Mouse (Mus musculus): ENCODE data around the gene Gm12830. TPM values are rescaled to one million over a fixed set of nuclear protein-coding genes. Genes with fewer than 3 reads are reported as not detected.
A peak's percentile ranks its signal among the peaks of the same experiment; 100 is the strongest.

Gm12830 gene
- polyA plus RNA-seq, 1 experiment from 2014 or later = not detected

GRCm38 (mm10) chr4:114846723-114847122 is 25.2 kb downstream of the Gm12830 start:
- H3K9me3 ChIP-seq (replicated peaks; ENCODE audit: control insufficient read depth, low read length) = no peaks in the 10 kb centered on the region
- ATAC-seq (replicated peaks; ENCODE audit: insufficient number of reproducible peaks, low FRiP score, low TSS enrichment, low read depth) = 0 out of 2 replicates have a peak, but pooled peaks have one; percentile 40
- no peak overlapping the region for H3K27ac ChIP-seq (replicated peaks; ENCODE audit: low read depth, low read length)
- no peaks in the 10 kb centered on the region for H3K36me3 ChIP-seq (replicated peaks; ENCODE audit: control insufficient read depth, insufficient read depth, low read depth, low read length)
- H3K4me3 ChIP-seq (ENCODE audit: low read depth, low read length) = no peak overlapping the region
- 48% methylated on average over 6 of the region's 6 CpGs for WGBS
- H3K9ac ChIP-seq (replicated peaks; ENCODE audit: low read length) = no peak overlapping the region
- peaks cover 11% of the 10 kb centered on the region for H3K4me1 ChIP-seq (ENCODE audit: control insufficient read depth, insufficient read depth, low read length)
- DNase-seq (ENCODE audit: low spot score) = no peak
- H3K27me3 ChIP-seq (ENCODE audit: control insufficient read depth, insufficient read depth, low read length) = peaks cover 9% of the 10 kb centered on the region
- H3K4me2 ChIP-seq (ENCODE audit: low read depth, low read length) = no peak overlapping the region

DNA sequence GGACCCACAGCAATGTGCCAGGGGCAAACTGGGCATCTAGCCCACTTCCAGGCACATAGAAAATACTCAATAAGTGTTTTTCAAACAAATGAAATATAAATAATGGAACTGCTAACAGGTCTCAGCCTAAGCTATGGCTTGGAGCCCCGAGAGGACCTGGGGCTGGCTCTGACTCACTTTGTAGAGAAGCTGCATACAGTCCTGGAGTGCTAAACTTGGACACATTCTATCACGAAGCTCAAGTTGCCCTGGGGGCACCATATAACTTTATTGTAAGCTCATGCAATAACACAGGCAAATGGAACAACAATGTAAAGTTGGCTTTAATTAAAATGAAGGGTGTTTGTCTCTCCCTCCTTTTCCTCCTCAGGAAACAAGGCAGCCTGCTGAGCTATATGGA is 32.4 kb downstream of the Gm12830 start:
- H3K36me3 ChIP-seq (replicated peaks; ENCODE audit: control insufficient read depth, insufficient read depth, low read depth, low read length) = no peaks in the 10 kb centered on the region
- H3K9ac ChIP-seq (replicated peaks; ENCODE audit: low read length) = no peak overlapping the region
- DNase-seq (ENCODE audit: low spot score) (no peak), ATAC-seq (replicated peaks; ENCODE audit: insufficient number of reproducible peaks, low FRiP score, low TSS enrichment, low read depth) (no peak)
- H3K27me3 ChIP-seq (ENCODE audit: control insufficient read depth, insufficient read depth, low read length) = no peaks in the 10 kb centered on the region
- no peaks in the 10 kb centered on the region for H3K4me1 ChIP-seq (ENCODE audit: control insufficient read depth, insufficient read depth, low read length)
- no peaks in the 10 kb centered on the region for H3K9me3 ChIP-seq (replicated peaks; ENCODE audit: control insufficient read depth, low read length)
- no peak overlapping the region for H3K27ac ChIP-seq (replicated peaks; ENCODE audit: low read depth, low read length)
- H3K4me2 ChIP-seq (ENCODE audit: low read depth, low read length) = no peak overlapping the region
- H3K4me3 ChIP-seq (ENCODE audit: low read depth, low read length) = no peak overlapping the region
- 83% methylated on average over 2 of the region's 2 CpGs for WGBS

GRCm38 (mm10) chr4:114858426-114858825 is 36.9 kb downstream of the Gm12830 start:
- Histone ChIP-seq H3K9ac (replicated peaks; ENCODE audit: low read length) (no peak overlapping the region), H3K4me1 (ENCODE audit: control insufficient read depth, insufficient read depth, low read length) (no peaks in the 10 kb centered on the region), H3K36me3 (replicated peaks; ENCODE audit: control insufficient read depth, insufficient read depth, low read depth, low read length) (no peaks in the 10 kb centered on the region), H3K4me3 (ENCODE audit: low read depth, low read length) (no peak overlapping the region), H3K27ac (replicated peaks; ENCODE audit: low read depth, low read length) (no peak overlapping the region), H3K9me3 (replicated peaks; ENCODE audit: control insufficient read depth, low read length) (no peaks in the 10 kb centered on the region), H3K4me2 (ENCODE audit: low read depth, low read length) (no peak overlapping the region), H3K27me3 (ENCODE audit: control insufficient read depth, insufficient read depth, low read length) (no peaks in the 10 kb centered on the region)
- no peak for DNase-seq (ENCODE audit: low spot score)
- ATAC-seq (replicated peaks; ENCODE audit: insufficient number of reproducible peaks, low FRiP score, low TSS enrichment, low read depth) = no peak
- 37% methylated on average over 5 of the region's 5 CpGs for WGBS

GRCm38 (mm10) chr4:114863166-114863565 is 41.6 kb downstream of the Gm12830 start:
- H3K36me3 ChIP-seq (replicated peaks; ENCODE audit: control insufficient read depth, insufficient read depth, low read depth, low read length) = no peaks in the 10 kb centered on the region
- 74% methylated on average over 5 of the region's 5 CpGs for WGBS
- no peak for ATAC-seq (replicated peaks; ENCODE audit: insufficient number of reproducible peaks, low FRiP score, low TSS enrichment, low read depth)
- no peaks in the 10 kb centered on the region for H3K27me3 ChIP-seq (ENCODE audit: control insufficient read depth, insufficient read depth, low read length)
- H3K4me1 ChIP-seq (ENCODE audit: control insufficient read depth, insufficient read depth, low read length) = no peaks in the 10 kb centered on the region
- no peak overlapping the region for H3K9ac ChIP-seq (replicated peaks; ENCODE audit: low read length)
- no peak overlapping the region for H3K27ac ChIP-seq (replicated peaks; ENCODE audit: low read depth, low read length)
- H3K4me2 ChIP-seq (ENCODE audit: low read depth, low read length) = no peak overlapping the region
- no peaks in the 10 kb centered on the region for H3K9me3 ChIP-seq (replicated peaks; ENCODE audit: control insufficient read depth, low read length)
- no peak overlapping the region for H3K4me3 ChIP-seq (ENCODE audit: low read depth, low read length)
- DNase-seq (ENCODE audit: low spot score) = no peak

- 51% methylated on average over 11 of the region's 11 CpGs for WGBS
- Histone ChIP-seq H3K9me3 (replicated peaks; ENCODE audit: control insufficient read depth, low read length) (no peaks in the 10 kb centered on the region), H3K36me3 (replicated peaks; ENCODE audit: control insufficient read depth, insufficient read depth, low read depth, low read length) (no peaks in the 10 kb centered on the region), H3K4me2 (ENCODE audit: low read depth, low read length) (no peak overlapping the region), H3K27me3 (ENCODE audit: control insufficient read depth, insufficient read depth, low read length) (no peaks in the 10 kb centered on the region), H3K4me3 (ENCODE audit: low read depth, low read length) (no peak overlapping the region), H3K27ac (replicated peaks; ENCODE audit: low read depth, low read length) (no peak overlapping the region), H3K9ac (replicated peaks; ENCODE audit: low read length) (no peak overlapping the region), H3K4me1 (ENCODE audit: control insufficient read depth, insufficient read depth, low read length) (no peaks in the 10 kb centered on the region)
- ATAC-seq (replicated peaks; ENCODE audit: insufficient number of reproducible peaks, low FRiP score, low TSS enrichment, low read depth) (no peak), DNase-seq (ENCODE audit: low spot score) (no peak)
Observed at GRCm38 (mm10) chr4:114869765-114870490, 48.4 kb downstream of the Gm12830 start.

DNA sequence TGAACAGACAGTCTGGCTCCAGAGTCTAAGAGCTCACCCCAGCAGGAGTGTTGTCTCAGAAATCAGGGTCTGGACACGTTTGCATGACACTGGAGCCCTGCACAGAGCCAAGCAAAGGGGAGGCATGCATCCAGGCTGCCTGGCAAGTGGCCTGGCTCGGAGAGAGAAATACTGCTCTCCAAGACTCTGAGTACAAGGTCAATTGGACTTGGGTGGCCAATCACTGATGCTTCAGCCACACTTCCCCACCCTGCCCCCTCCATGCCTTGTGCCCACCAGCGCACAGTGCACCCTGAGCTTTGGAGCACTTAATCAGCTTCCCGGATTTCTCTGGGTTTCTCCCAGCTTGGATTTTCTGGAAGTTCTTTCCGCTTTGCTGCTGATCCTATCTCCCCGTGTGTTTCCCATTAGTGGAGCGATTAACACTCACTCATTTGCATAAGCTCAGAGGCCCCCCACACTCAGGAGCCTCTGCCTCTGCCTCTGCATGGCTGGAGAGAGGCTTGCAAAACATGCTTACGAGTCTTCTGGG is 55.0 kb downstream of the Gm12830 start:
- ATAC-seq (replicated peaks; ENCODE audit: insufficient number of reproducible peaks, low FRiP score, low TSS enrichment, low read depth) (no peak; the same call in 1 of the 2 replicates), DNase-seq (ENCODE audit: low spot score) (peak; percentile 37)
- H3K4me1 ChIP-seq (ENCODE audit: control insufficient read depth, insufficient read depth, low read length) = no peaks in the 10 kb centered on the region
- H3K9ac ChIP-seq (replicated peaks; ENCODE audit: low read length) = no peak overlapping the region; the same call in 1 of the 2 replicates
- H3K9me3 ChIP-seq (replicated peaks; ENCODE audit: control insufficient read depth, low read length) = no peaks in the 10 kb centered on the region
- no peaks in the 10 kb centered on the region for H3K27me3 ChIP-seq (ENCODE audit: control insufficient read depth, insufficient read depth, low read length)
- no peak overlapping the region for H3K4me3 ChIP-seq (ENCODE audit: low read depth, low read length)
- WGBS = 21% methylated on average over 8 of the region's 8 CpGs
- no peak overlapping the region for H3K4me2 ChIP-seq (ENCODE audit: low read depth, low read length)
- H3K27ac ChIP-seq (replicated peaks; ENCODE audit: low read depth, low read length) = no peak overlapping the region
- no peaks in the 10 kb centered on the region for H3K36me3 ChIP-seq (replicated peaks; ENCODE audit: control insufficient read depth, insufficient read depth, low read depth, low read length)

DNA sequence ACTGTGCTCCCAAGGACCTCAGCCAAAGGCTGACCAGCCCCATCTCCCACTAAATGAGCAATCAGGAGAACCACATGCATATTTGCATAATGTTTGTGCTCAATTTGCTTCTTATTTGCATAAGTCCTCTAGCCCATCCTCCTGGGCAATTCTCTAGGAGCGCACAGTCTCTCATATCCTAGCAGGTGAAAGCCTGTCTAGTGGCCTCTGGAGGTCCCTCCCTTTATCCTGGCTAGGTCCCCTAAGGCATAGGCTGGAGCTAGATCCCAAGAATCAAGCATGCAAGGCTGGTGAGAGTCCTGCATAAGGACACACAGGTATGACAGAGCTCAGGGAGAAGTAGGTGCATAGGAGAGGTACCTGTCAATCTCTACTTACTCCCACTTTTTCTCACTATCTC is 60.7 kb downstream of the Gm12830 start:
- Histone ChIP-seq H3K4me1 (ENCODE audit: control insufficient read depth, insufficient read depth, low read length) (no peaks in the 10 kb centered on the region), H3K9ac (replicated peaks; ENCODE audit: low read length) (no peak overlapping the region), H3K36me3 (replicated peaks; ENCODE audit: control insufficient read depth, insufficient read depth, low read depth, low read length) (no peaks in the 10 kb centered on the region), H3K9me3 (replicated peaks; ENCODE audit: control insufficient read depth, low read length) (no peaks in the 10 kb centered on the region), H3K4me3 (ENCODE audit: low read depth, low read length) (no peak overlapping the region), H3K27me3 (ENCODE audit: control insufficient read depth, insufficient read depth, low read length) (no peaks in the 10 kb centered on the region), H3K27ac (replicated peaks; ENCODE audit: low read depth, low read length) (no peak overlapping the region), H3K4me2 (ENCODE audit: low read depth, low read length) (no peak overlapping the region)
- 94% methylated on average over 1 of the region's 1 CpGs for WGBS
- ATAC-seq (replicated peaks; ENCODE audit: insufficient number of reproducible peaks, low FRiP score, low TSS enrichment, low read depth) (no peak), DNase-seq (ENCODE audit: low spot score) (no peak)

GRCm38 (mm10) chr4:114897853-114898252 is 76.3 kb downstream of the Gm12830 start:
- H3K9ac ChIP-seq (replicated peaks; ENCODE audit: low read length) = no peak overlapping the region
- H3K27me3 ChIP-seq (ENCODE audit: control insufficient read depth, insufficient read depth, low read length) = peaks cover 24% of the 10 kb centered on the region
- 9% methylated on average over 4 of the region's 4 CpGs for WGBS
- H3K4me3 ChIP-seq (ENCODE audit: low read depth, low read length) = no peak overlapping the region
- no peak overlapping the region for H3K27ac ChIP-seq (replicated peaks; ENCODE audit: low read depth, low read length)
- ATAC-seq (replicated peaks; ENCODE audit: insufficient number of reproducible peaks, low FRiP score, low TSS enrichment, low read depth) (no peak), DNase-seq (ENCODE audit: low spot score) (no peak)
- no peaks in the 10 kb centered on the region for H3K36me3 ChIP-seq (replicated peaks; ENCODE audit: control insufficient read depth, insufficient read depth, low read depth, low read length)
- H3K4me2 ChIP-seq (ENCODE audit: low read depth, low read length) = no peak overlapping the region
- H3K9me3 ChIP-seq (replicated peaks; ENCODE audit: control insufficient read depth, low read length) = no peaks in the 10 kb centered on the region
- H3K4me1 ChIP-seq (ENCODE audit: control insufficient read depth, insufficient read depth, low read length) = no peaks in the 10 kb centered on the region

Measured in embryonic facial prominence, embryonic 11.5 days (tissue).